Mouse (Mus musculus): Measurements from ENCODE around the gene Fam186b. TPM values are rescaled to one million over a fixed set of nuclear protein-coding genes. Genes with fewer than 3 reads are reported as not detected.

Fam186b gene
- total RNA-seq, 2 experiments from 2014 or later = not detected

DNA sequence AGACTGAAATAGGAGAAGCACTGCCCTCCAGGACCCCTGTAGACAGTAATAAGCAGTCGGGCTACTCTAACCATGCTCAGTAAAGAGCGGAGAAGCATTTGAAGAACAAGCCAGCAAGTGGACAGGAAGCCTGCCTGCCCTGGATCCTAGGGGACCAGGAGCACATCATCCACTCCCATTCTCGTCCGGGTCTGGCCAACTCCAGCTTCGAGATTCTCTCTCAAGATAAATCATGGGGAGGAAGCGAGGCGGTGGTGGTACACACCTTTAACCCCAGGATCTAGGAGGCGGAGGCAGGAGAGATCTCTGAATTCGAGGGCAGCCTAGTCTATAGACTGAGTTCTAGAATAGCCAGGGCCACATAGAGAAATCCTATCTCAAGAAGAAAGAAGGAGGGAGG, 28.5 kb upstream of the Fam186b start:
- no peak for ATAC-seq (replicated peaks; ENCODE audit: low FRiP score, low TSS enrichment, poor library complexity, severe bottlenecking)

DNA sequence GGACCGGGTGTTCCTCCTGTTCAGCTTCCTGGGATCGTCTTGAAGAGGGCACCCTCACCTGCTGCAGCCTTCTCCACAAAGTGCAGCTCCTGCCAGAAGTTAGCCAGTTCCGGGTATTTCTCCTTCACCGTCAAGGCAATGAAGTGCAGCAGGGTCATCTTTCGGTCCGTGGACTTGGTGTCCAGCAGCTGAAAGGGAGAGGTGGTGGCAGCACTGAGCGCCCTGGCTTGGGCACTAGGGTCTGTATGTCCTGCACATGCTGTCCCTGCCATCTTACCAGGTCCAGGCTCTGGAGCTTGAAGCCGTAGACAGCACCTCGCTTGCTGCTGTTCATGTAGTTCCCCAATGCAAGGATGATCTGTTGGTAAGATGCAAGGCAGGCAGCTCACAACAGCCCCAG, 25.3 kb upstream of the Fam186b start:
- ATAC-seq (replicated peaks; ENCODE audit: low FRiP score, low TSS enrichment, poor library complexity, severe bottlenecking) = no peak

DNA sequence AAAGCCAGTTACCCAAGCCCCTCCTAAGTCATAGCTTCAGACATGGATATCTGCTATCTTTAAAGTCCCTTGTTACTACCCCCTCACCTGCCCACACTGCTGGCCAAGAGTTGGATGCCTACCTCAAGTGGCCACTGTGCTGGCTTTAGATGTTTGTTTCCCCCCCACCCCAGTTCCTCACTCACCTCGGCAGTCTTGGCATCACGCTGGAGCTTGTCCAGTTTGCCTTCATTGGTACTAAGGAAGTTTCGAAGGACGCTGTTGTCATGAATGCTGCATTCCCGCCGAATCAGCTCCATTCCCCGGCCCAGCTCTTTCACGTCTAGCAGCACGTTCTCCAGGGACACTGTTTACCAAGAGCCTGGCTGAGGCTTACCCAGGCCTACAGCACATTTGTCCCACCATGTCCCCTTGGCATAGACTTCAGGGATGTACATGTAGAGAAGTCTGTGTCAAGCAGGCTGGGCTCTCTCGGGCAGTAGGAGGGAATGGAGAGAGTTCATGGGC, 24.5 kb upstream of the Fam186b start:
- ATAC-seq (replicated peaks; ENCODE audit: low FRiP score, low TSS enrichment, poor library complexity, severe bottlenecking) = no peak

DNA sequence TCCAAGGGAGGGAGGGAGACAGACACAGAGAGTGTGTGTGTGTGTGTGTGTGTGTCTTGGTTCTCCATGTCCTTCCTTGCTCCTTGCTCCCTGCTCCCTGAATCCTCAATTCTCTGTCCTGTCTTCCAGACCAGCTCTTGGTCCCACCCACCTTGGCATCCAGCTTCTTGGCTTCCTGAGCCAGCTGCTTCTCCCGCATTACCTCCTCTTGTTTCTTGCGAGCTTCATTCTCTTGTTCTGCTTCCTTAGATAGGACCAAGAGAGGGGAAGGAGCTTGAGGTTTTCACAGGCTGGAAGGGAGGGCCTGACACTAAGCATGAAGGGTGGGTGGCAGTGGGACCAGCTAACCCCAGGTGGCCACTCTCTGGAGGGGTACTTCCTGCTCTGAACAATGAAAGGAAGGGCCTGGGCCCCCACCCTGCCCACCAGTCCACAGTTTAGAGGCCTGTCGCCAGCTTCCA, 23.8 kb upstream of the Fam186b start:
- no peak for ATAC-seq (replicated peaks; ENCODE audit: low FRiP score, low TSS enrichment, poor library complexity, severe bottlenecking)

DNA sequence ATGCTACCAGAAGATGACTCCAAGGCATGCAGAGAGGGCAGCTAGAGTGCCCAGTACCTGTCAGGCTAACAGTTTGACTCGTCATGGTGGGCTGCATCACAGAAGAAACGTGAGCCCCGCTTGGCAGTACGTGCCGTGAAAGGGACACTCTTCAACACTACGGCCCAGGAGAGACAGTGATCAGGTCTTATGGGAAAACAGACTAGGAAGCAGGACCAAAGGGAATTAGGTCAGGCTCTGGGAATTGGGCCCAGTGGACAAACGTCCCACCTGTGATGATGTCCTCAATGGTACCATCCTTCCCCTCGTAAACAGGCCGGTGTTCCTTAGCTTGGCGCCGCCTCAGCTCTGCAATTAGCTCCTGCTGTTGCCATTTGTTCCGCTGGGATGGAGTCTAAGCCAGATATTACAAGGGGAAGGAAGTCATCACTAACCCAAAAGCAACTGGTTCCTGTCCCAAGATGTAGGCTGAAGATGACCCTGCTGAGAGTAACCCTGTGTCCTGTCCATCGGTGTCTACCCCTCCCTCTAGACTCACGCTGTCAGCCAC, 23.2 kb upstream of the Fam186b start:
- no peak for ATAC-seq (replicated peaks; ENCODE audit: low FRiP score, low TSS enrichment, poor library complexity, severe bottlenecking)

DNA sequence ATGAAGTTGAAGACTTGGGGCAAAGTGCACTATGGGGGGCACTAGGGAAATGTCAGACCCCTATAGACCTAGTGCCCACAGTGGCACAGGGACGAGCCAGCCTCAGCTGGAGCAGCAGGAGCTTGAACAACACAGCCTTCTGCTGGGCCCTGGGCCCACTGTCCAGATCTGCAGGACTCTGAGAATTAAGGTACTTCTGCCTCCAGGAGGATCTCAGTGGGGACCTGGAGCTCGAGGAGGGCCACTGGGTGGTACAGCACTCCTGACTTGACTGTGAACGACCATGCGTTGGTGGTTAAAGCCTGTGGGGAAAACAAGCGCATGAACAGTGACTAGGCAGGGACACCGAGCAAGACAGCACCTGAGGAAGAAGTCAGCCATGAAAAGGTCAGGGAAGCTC, 22.4 kb upstream of the Fam186b start:
- no peak for ATAC-seq (replicated peaks; ENCODE audit: low FRiP score, low TSS enrichment, poor library complexity, severe bottlenecking)

DNA sequence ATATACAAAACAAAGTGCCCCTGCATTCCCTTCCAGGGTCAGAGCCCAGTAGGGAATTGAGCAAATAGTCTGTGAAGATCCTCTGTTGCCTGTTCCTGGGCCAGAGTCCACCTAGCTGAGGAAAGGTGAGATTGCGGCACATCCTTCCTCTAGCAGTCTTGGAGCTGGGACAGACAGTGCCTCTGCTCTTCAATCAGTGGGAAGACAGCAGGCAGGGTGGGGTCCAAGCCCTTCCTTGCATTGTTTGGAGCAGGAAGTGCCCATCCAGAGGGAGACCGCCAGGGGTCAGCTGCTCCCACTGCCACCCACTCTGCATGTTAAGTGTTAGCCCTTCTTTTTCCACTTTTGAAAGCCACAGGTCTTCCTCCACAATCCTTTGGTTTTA, 21.6 kb upstream of the Fam186b start:
- no peak for ATAC-seq (replicated peaks; ENCODE audit: low FRiP score, low TSS enrichment, poor library complexity, severe bottlenecking)

DNA sequence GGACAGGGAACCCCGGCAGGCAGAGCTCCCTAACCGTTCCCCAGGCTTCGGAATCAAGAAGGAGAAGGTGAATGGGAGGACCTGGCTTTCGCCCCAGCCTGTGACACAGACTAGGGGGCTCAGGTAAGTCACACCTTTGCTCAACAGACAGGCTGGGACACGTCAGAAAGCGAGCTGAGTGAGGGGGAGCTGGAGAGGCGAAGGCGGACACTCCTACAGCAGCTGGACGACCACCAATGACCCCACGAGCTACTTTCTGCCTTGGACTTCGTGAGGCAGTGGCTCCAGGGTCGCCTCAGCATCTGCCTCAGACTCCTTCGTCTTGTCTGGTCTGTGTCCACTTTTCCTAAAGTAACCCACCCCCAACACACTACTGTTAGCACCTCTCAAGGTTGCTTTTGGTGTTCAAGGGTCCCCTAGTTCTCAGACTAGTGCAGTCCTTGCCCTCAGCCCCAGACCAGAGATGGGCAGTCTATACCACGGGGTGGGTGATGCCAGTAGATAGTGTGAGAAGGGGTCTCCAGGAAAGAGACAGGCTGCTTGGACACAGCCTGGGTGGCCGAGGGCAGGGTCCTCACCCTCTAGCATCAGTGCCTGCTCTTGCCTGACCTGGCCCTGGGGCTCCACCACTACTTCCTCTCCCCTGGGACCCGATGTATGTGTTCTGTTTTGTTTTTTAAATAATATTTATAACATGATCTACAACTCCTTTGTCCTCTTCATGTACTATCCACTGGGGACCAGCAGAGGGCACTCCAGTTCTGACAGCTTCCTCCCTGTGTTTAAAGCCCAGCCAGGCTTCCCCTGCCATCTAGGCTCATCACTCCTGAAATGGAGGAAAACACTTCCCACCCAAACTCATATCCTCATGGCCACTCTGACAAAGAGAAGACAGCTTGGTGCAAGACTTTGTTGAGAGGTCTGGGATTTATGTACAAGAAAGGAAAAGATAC, 20.9 kb upstream of the Fam186b start:
- 0 out of 2 replicates have a peak, but pooled peaks have one; percentile 54 for ATAC-seq (replicated peaks; ENCODE audit: low FRiP score, low TSS enrichment, poor library complexity, severe bottlenecking)

DNA sequence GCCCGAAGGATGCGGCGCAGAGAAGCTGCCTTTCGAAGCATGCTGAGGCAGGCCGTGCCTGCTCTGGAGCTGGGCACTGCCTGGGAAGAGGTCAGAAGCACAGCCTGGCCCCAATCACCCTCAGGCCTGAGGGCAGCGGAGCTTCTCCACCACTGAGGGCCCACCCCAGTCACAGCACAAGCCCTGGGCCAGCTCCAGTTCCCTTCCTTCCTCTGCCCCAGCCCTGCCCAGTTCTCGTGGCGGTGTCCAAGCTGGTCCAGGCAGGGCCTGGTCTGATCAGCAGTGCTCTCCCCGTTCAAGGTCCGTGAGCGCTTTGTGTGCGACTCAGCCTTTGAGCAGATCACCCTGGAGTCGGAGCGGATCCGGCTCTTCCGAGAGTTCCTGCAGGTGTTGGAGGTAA, 19.2 kb upstream of the Fam186b start:
- ATAC-seq (replicated peaks; ENCODE audit: low FRiP score, low TSS enrichment, poor library complexity, severe bottlenecking) = no peak

DNA sequence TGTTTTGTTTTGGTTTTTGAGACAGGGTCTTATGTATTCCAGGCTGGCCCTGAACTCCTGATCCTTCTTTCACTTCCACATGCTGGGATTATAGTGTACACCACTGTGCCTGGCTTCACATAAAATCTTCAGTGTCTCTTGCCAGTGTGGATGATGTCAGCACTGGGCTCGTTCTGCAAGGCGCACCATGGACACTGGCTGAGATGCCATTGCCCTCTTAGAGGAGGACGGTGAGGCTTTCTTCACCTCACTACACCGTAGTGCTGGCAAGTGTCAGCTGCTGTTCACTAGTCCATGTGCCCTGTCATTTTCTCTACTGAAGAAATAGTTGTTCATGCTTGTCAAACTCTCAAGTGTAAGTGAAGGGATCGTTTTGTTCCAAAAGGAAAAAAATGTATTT, 14.9 kb upstream of the Fam186b start:
- no peak for ATAC-seq (replicated peaks; ENCODE audit: low FRiP score, low TSS enrichment, poor library complexity, severe bottlenecking)

DNA sequence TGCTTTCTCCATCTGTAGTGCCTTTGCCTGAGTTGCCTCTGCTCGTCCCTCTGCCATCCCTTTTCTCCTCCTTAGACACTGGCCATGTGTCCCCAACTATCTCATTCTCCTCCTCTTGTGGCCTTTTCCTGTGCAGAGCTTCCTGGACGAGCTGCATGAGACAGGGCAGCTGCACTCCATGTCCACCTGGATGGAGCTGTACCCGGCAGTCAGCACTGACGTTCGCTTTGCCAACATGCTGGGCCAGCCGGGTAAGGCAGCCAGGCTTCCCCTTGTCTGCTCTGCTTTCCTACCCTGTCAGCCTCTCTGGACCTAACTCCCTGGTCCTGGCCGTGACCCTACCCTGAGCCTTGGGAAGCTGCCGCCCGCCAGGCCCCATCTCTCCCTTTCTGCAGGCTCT, 13.9 kb upstream of the Fam186b start:
- no peak for ATAC-seq (replicated peaks; ENCODE audit: low FRiP score, low TSS enrichment, poor library complexity, severe bottlenecking)

DNA sequence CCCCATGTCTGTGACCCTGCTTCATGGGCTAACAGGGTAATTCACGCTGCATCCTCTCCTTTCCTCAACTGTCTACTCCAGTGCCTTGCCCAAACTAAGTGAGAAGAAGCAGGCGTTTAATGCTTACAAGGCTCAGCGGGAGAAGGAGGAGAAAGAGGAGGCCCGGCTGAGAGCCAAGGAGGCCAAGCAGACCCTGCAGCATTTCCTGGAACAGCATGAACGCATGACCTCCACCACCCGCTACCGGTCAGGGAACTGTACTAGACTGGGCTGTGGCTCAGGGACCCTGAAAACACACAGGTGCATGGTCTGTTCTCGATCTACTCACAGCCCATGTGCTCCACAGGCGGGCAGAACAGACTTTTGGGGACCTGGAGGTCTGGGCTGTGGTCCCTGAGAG, 11.8 kb upstream of the Fam186b start:
- ATAC-seq (replicated peaks; ENCODE audit: low FRiP score, low TSS enrichment, poor library complexity, severe bottlenecking) = no peak

DNA sequence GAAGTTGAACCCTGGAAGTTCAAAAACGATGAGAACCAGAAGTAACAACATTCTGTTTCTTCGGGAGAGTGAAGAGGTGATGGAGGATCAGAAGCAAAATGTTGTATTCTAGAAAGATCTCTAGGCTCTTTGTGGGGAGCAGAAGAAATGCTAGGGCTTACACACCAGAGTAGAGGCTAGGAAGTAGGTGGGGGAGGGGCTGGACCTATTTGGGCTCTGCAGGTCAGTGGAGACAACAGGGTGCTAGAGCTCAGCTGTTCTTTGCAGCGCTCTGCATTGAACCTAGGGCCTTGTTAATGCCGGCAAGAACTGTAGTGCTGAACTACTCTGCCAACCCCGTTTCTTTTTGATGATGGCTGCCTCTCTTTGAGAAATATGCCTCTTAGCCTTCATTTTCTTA, 525 bp upstream of the Fam186b start:
- no peak for ATAC-seq (replicated peaks; ENCODE audit: low FRiP score, low TSS enrichment, poor library complexity, severe bottlenecking)

DNA sequence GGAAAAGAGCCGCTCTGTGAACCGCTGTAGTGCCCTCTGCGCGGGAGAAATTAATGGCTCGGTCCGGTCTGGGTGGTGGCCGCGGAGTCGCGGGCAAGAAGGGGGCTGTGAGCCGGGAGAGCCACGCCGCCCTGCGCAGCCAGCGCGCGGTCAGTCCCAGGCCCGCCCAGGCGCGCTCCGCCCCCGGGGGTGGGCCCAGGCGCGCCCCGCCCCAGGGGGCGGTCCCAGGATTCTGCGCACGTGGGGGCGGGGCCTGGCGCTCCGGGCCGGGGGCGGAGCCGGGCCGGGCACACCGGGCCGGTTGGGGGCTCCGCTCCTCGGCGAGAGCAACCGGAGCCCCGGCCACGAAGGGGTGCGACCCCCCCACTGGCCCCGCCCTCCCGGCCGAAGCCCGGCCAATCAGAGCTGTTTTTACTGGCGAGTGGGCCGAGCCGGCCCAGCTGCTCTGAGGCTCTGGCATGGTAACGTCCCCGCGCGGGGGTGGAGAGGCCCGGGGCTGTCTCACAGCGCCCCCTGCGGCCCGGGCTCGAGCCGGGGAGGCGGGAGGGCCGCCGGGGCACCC, 794 bp downstream of the Fam186b start, which contains the start of gene Prpf40b:
Prpf40b (plus strand) TSS at position 275 of the 562 bp plus-strand sequence.
- peak; percentile 87 for ATAC-seq (replicated peaks; ENCODE audit: low FRiP score, low TSS enrichment, poor library complexity, severe bottlenecking)

DNA sequence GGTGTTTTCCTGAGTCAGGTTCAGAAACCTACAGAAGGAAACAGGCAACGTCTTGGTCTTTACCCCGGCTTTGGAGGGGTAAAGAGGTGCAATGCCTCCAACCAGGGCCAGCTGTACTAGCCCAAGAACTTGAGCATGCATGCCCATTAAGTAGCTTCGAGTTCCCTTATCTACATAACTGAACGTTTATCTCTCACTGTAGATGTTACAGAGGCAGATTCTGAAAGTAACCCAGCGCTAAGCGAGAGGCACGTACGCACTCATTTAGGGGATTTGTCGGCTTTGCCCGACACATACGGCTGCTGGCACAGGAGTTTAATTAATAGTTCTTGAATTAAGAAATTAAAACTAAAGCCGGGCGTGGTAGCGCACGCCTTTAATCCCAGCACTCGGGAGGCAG, 1.4 kb downstream of the Fam186b start:
- peak; percentile 42 for ATAC-seq (replicated peaks; ENCODE audit: low FRiP score, low TSS enrichment, poor library complexity, severe bottlenecking)

DNA sequence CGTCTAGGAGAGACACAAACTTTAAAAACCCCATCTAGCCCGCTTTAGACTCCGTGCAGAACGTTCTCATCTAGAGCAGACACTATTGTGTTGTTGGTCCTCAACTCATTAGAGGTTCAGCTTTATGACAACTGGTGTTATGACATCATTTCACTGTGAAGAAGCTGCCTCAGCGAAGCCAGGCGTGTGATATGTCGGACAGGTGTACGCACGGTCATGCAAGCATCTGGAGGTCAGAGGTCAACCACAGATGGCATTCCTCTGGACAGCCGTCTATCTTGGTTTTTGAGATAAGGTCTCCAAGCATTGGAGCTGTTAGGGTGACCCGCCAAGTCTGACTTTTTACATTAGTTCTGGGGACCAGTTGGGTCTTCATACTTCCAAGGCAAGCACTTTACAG, 5.1 kb downstream of the Fam186b start:
- no peak for ATAC-seq (replicated peaks; ENCODE audit: low FRiP score, low TSS enrichment, poor library complexity, severe bottlenecking)

DNA sequence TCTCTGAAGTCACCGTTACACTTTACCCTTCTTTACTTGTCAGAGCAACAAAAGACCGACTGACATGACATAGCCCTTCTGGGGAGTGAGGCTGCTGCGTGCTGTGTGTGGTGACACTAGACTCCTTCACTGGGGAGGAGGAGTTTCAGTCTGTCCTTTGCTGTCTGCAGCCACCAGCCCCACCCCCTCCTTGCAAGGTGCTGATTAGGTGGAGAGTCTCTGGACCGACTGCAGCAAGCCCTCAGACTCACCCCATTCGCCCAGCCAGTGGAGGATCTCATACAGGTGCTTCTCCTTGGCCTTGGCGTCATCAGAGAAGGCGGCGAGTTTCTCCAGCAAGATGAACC, 10.5 kb downstream of the Fam186b start:
- ATAC-seq (replicated peaks; ENCODE audit: low FRiP score, low TSS enrichment, poor library complexity, severe bottlenecking) = peak; percentile 81

DNA sequence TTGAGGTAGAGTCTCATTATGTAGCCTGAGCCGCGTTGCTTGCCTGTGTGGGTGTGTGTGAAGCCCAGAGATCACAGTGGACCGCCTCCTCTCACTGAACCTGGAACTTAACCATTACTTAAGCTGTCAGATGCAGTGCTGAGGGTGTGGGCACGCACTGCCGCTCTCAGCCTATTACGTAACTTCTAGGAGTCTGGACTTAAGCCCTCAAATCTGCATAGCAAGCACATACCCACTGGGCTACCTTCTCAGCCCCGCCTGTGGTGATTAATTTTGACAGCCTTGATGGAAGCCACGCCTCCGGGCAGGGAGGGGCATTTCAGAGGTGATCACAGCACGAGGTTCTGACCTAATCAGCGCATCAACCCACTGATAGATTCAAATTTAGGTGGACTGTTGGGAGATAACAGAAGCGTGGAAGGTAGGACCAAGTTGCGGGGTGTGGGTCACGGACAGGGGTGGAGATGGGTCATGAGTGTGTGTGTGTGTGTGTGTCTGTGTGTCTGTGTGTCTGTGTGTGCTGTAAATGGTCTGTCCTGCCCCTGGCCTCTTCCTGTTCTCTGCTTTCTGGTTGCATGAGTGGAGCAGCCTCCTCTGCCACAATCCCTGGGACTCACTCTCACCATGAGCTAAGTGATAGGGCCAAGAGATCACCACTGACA, 11.0 kb downstream of the Fam186b start:
- ATAC-seq (replicated peaks; ENCODE audit: low FRiP score, low TSS enrichment, poor library complexity, severe bottlenecking) = peak; percentile 84

DNA sequence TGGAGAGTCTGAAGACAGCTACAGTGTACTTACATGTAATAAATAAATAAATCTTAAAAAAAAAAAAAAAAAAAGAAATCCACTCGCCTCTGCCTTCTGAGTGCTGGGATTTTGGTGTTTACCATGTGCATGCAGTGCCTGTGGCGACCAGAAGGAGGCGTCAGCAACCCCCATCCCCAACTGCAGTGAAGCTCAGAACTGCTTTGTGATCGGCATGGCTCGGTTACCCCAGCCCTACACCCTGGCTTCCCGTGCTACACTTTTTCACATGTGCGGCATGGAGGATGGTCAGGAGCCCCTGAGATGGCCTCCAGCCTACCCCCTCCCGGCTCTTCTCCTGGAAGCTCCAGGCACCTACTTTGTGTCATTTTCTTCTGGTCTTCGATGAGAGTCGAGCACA, 12.2 kb downstream of the Fam186b start:
- no peak for ATAC-seq (replicated peaks; ENCODE audit: low FRiP score, low TSS enrichment, poor library complexity, severe bottlenecking)

DNA sequence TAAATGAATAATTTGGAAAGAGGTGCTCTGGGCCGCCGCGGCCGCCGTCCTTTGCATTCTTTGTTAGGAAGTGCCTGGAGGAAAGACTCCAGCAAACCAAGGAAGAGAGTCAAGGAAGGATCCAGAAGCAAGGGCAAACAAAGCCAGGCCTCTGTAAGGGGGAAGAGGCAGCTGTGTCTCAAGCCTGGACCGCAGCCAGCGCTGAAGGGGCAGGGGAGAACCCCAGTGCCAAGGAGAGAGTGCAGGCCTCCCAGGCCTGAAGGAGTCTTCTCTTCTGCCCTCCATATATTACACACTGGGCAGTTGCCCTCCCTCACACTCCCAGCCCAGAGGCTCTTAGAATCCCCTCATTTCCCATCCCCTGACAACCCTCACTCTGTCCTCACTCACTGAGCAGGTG, 17.4 kb downstream of the Fam186b start:
- ATAC-seq (replicated peaks; ENCODE audit: low FRiP score, low TSS enrichment, poor library complexity, severe bottlenecking) = no peak
